Mouse (Mus musculus) c-Kit-negative CD71-positive TER-119-positive erythroid progenitor cells, embryonic 14.5 days (primary cell): Measurements from ENCODE around the gene Igfbp2.

Experiments used
- DNase-seq: peaks from one replicate; pipeline ENCODE4 v3.0.0-alpha.2; 2013; ENCODE audit warnings: low read depth, low spot score

Gene Igfbp2

DNA sequence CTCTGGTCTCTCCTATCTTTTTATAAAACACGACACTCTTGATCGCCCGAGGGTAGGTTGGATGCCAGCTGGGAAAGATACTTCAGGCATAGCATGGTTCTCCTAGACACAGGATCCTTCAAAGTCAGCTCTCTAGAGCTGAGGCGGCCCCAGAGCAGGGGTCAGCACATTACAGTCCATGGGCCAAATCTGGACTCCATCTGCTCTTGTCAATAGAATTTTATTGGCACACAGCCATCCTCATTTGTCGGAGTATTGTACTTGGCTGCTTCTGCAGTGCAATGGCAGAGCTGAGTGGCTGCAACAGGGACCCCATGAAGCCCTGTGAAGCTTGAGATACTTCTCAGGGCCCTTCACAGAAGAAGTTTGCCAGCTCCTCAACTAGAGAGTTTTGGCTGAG lies 9.1 kb upstream of the Igfbp2 start:
- DNase-seq = no peak

DNA sequence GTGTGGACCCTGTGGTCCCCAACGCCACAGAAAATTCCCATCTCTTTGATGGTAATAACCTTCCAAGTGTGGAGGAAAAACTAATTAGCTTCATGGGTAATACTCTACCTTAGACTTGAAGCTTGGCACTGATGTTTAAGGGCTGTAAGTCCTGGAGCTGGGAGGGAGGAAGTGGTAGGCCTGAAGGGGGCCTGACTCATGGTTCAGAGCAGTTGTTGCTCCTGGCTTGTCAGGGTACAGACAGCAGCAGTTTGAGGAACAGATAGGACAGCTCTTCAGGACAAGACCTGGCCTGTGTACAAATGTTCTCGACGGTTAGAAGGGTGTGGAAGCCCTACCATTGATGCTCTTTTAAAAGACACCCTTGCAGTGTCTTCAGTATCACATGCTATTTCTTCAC lies 8.7 kb upstream of the Igfbp2 start:
- no peak for DNase-seq

- no peak for DNase-seq
Observed at GRCm38 (mm10) chr1:72819995-72820394, 4.3 kb upstream of the Igfbp2 start.

GRCm38 (mm10) chr1:72822893-72823292 lies 1.4 kb upstream of the Igfbp2 start:
- DNase-seq = no peak

DNA sequence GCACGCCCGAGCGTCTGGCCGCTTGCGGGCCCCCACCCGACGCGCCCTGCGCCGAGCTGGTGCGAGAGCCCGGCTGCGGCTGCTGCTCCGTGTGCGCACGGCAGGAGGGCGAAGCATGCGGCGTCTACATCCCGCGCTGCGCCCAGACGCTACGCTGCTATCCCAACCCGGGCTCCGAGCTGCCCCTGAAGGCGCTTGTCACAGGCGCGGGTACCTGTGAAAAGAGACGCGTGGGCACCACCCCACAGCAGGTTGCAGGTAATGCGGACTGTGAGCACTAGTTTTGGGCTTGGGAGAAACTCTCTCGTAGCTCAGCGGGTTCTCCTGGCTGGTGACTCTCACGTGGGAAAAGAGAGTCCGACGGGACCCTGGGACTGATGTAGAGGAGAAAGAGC lies 401 bp downstream of the Igfbp2 start:
- no peak for DNase-seq

DNA sequence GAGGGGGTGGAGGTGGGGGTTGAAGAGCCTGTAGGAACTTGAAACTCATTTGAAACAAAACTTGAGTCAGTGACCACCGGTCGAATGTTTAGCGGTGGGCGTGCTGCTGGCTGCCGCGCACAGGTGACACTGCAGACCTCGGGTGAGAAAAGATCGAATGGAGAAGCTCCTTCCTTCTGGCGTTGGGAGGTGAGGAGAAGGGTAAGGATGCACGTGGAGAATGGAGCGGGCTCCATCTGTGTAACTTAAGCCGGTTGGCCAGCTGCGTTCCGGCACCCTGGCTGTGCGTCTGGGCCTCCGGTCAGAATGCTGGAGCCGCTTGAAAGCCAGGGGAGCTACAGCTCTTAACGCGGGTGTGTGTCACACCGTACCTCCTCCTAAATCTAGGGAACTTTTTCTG lies 983 bp downstream of the Igfbp2 start:
- no peak for DNase-seq

DNA sequence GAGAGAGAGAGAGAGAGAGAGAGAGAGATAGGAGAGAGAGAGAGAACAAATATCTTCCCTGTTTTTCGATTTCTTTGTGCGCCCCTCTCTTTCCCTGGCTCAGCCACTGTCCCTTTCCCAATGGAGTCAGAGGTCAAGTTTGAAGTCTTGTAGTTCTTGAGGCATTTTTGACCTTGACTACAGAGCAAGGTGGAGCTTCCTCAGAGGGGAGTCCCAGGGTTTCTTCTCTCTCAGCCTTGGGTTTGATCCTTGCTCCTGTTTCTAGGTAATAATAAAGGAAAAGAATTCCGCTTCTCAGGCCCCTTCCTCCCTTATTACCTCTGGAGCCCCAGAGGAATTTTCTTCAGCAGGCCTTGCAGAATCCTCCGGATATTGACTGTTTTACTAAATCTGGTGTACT lies 1.6 kb downstream of the Igfbp2 start:
- no peak for DNase-seq

DNA sequence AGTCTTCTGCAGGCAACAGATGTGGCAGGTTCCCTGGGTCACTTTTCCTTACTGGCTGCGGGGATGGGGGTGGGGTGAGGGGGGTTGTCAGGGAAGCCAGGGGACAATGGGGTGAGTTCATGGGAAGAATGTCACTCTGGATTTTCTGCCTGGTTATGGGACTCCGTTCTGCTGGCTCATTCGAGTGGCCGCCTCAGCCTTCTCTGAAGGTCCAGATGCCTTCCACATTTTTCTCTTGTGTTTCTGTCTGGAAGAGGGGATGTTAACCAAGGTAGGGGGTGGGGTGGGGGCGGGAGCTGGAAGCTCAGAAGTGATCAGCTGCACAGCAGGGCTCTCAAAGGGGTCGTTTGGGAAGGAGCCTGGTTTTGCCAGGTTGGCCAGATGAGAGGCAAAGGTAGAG lies 2.1 kb downstream of the Igfbp2 start:
- no peak for DNase-seq

DNA sequence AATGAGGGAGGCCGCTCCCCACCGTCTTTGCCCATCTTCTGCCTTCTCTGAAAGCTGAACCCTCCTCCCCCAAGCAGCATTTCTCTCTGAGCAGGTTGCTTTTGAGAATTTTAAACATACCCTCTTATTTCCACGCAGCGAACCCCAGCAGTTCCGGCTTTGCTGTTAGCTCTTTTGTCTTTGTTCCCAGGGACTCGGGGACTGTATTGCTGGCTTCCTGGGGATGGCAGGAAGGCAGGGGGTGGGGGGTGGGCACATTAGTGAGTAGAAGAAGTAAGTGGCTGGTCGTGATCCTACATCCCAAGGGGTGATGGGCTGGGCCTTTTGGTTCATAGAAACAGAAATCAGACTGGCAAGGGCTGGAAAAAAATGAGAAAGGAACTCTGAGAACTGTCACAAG lies 2.6 kb downstream of the Igfbp2 start:
- DNase-seq = no peak

GRCm38 (mm10) chr1:72827411-72828315 lies 3.4 kb downstream of the Igfbp2 start:
- DNase-seq = no peak

GRCm38 (mm10) chr1:72828843-72829242 lies 4.5 kb downstream of the Igfbp2 start:
- no peak for DNase-seq

GRCm38 (mm10) chr1:72830485-72830884 lies 6.2 kb downstream of the Igfbp2 start:
- no peak for DNase-seq

DNA sequence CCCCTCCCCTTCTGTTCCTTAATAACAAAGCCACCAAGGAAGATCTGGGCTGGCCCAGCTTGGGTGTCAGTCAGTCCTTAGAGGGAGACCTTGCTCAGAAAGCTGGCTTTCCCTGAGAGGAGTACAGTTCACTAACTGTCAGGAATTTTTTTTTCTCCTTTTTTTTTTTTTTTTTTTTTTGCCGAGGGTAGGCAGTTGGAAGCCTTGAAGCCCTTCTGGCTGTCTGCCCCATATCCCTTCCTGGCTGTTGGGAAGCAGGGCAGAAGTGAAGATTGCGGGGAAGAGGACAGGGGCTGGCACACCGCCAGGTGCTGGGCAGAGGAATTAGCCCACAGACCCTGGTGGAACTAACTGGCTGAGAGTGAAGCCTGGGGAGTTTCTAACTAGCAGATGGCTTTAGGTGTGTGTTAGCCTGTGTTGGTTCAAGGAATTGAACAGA lies 8.4 kb downstream of the Igfbp2 start:
- DNase-seq = no peak

DNA sequence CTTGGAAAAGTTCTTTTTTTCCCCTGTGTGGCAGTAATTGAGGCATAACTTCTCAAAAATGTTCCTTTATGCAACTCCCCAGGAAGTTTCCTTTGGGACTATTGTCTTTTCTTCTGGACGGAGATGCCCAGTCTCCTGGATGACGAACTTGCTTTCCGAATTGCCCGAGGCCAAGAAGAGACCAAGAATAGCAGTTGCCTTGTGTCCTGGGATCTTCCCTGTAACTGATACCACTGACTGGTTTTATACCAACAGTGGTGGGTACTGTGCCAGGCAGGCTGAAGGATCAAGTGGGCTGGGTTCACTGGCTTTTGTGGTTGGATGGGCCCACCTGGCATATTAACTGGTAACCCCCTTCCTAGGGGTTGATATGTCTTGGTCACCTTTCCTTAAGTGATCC lies 9.3 kb downstream of the Igfbp2 start:
- no peak for DNase-seq

DNA sequence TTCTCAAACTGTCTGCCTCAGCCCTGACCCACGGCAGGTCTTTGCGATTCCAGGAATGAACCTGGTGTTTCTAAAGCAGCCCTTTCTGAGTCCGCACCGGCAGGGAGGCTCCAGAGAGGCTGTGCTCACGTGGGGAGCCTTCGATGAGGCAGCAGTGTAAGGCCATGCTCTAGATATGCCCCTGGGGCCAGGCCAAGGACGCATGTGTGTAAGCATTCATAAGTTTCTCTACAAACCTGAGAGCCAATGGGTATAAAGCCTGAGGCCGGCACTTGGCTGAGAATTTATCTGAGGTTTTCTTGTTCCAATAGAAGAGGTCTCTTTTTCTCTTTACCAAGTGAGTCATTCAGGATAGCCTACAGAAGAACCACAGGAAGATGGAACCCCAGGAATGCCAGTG lies 15.1 kb downstream of the Igfbp2 start:
- DNase-seq = no peak

DNA sequence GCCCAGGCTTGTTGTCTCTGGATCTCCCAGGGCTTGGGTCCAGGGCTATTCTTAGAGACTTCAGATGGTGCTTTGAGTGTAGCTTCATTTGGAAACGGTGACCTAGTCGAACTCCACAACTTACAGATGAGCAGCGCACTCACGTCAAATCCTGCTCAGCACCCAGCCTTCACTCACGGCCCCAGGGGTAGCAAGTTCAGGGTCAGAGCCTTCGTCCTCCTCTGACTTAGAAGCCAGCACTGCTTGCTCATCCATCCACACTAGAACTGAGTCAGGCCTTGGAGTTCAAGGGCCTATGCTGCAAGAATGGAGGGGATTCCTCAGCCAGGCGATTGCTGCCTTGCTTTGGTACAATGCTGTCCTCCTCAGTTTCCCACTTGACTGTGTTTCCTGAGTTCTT lies 15.5 kb downstream of the Igfbp2 start:
- no peak for DNase-seq

DNA sequence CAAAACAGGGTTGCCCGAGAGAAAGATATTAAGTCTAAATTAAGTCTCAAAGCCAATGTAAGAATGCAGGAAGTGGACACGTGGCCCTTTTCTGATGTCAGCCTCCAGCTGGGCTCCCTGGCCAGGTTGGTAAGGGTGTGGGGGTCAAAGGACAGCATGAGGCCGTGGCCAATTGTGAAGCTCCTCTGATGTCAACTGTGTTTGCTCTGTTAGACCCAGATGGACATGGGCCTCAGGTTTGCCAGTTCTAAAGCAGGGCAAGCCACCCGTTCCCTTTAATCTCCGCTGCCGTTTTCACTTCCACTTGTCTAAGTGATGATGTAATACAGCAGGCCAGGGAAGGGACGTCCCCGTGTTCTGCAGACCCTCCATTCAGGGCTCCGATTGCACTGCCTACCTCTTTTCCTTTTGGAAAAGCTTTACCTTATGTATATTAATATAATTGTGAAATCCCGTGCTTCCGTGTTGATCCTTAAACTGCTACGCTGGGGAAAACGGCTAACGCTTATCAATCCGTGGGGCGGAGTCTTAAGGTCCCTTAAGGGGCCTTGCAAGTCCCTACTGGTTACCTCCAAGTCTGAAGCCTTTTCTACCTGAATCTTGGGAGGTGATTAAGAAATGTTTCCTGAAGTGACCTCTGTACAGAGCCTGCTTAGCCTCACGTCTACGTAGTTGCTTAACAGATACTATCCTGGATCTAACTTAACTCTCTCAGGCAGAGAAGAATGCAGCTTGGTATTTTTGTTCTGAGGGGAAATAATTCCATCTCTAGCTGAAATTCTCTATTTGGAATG lies 18.6 kb downstream of the Igfbp2 start:
- no peak for DNase-seq

DNA sequence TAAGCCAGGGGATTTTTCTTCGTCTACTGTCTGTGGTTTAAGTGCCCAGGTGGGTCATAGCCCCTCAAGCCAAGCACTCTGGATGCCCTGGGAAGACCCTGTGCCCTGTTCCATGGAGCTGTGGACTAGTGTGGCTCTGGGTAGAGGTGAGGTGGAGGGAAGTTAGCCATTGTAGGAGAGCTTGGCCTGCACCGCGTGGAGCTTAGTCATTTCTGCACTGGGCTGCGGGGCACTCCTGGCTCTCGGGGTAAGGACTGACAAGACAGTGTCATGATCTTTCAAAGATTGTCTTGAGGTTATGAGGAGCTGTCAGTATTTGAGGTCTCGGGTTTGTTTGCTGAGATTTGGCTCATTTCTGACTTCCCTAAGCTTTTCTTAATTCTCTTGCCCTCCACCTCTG lies 20.4 kb downstream of the Igfbp2 start:
- no peak for DNase-seq

- no peak for DNase-seq
Observed at GRCm38 (mm10) chr1:72847849-72848380, 23.6 kb downstream of the Igfbp2 start.

DNA sequence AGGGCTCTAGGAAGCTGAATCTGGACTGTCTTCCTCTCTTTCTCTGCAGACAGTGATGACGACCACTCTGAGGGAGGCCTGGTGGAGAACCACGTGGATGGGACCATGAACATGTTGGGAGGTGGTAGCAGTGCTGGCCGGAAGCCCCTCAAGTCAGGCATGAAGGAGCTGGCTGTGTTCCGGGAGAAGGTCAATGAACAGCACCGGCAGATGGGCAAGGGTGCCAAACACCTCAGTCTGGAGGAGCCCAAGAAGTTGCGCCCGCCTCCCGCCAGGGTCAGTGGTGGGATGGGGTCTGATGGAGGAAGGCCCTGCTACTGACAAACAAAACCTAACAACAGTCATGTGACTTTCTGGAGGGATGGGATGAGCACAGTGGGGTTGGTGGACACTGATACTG lies 24.7 kb downstream of the Igfbp2 start:
- no peak for DNase-seq

DNA sequence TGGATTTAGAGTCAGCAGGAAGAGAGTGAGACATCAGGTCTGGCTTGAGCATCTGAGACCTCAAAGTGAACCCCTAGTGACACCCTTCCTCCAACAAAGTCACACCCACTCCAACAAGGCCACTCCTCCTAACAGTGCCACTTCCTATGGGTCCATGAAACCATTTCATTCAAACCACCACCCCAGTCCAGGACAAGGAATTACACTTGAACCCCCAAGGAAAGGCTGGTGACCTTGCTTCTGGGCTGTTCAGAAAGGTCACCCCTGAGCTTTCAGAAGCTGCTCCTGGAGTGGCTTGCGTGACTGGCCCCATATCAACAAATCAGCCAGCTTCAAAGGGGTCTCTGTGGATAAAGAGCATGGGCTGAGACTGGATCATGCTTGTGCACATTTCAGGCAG lies 29.5 kb downstream of the Igfbp2 start:
- DNase-seq = no peak

GRCm38 (mm10) chr1:72854337-72855237 lies 30.3 kb downstream of the Igfbp2 start:
- peak; percentile 28 for DNase-seq
